Mouse (Mus musculus) kidney, embryonic 14.5 days (tissue): ENCODE data around the gene Rtraf. TPM values are rescaled to one million over a fixed set of nuclear protein-coding genes. Genes with fewer than 3 reads are reported as not detected.

Experiments used
- ATAC-seq: fragments of 200-750 bp; cut with Nextera tagmentation; 2 replicates; pipeline ENCODE4 v1.8.0; 2017; ENCODE audit warnings: moderate number of reproducible peaks, mild to moderate bottlenecking, moderate TSS enrichment, moderate library complexity; ENCODE audit not compliant: low FRiP score, low TSS enrichment
- H3K27ac ChIP-seq: fragments of 300-500 bp; sonication (generic); 2 replicates; pipeline ENCODE4 v1.5.1; 2014; ENCODE audit warnings: low read depth, mild to moderate bottlenecking, low read length, moderate library complexity, mixed read lengths
- H3K27me3 ChIP-seq: fragments of 300-500 bp; sonication (generic); 2 replicates; pipeline ENCODE4 v1.6.1; 2014; ENCODE audit warnings: mild to moderate bottlenecking, low read length; ENCODE audit not compliant: control insufficient read depth, insufficient read depth
- H3K36me3 ChIP-seq: fragments of 300-500 bp; sonication (generic); 2 replicates; pipeline ENCODE4 v1.6.1; 2014; ENCODE audit warnings: low read length, mixed read lengths; ENCODE audit not compliant: control insufficient read depth, insufficient read depth
- H3K4me1 ChIP-seq: fragments of 300-500 bp; sonication (generic); 2 replicates; pipeline ENCODE4 v1.6.1; 2014; ENCODE audit warnings: low read length, mixed read lengths; ENCODE audit not compliant: control insufficient read depth, insufficient read depth
- H3K4me2 ChIP-seq: fragments of 300-500 bp; sonication (generic); replicated peaks from 2 replicates; pipeline ENCODE4 v1.6.1; 2014; ENCODE audit warnings: low read depth, mild to moderate bottlenecking, low read length
- H3K4me3 ChIP-seq: fragments of 300-500 bp; sonication (generic); 2 replicates; pipeline ENCODE4 v1.5.1; 2014; ENCODE audit warnings: mild to moderate bottlenecking, low read length
- H3K9ac ChIP-seq: fragments of 300-500 bp; sonication (generic); 2 replicates; pipeline ENCODE4 v1.6.1; 2014; ENCODE audit warnings: low read depth, mild to moderate bottlenecking, low read length, moderate library complexity
- H3K9me3 ChIP-seq: fragments of 300-500 bp; sonication (generic); 2 replicates; pipeline ENCODE4 v1.6.1; 2016; ENCODE audit warnings: low read length; ENCODE audit not compliant: control insufficient read depth
- WGBS: fragments of 180-500 bp; shearing (Covaris S2); extraction: QIAGEN DNeasy Blood & Tissue Kit; methylation state at CpG from one replicate; pipeline ENCODE4 v1.1.7; 2014; 5-methylcytosine and 5-hydroxymethylcytosine counted together
- polyA plus RNA-seq: library from polyadenylated mRNA; unstranded; fragments of >200 nt; fragmentation: Nextera tagmentation; extraction: Ambion mirVana; gene quantifications from 2 replicates; pipeline ENCODE4 v1.2.1, GENCODE M21; 2014

The Rtraf gene
- polyA plus RNA-seq, 1 experiment from 2014 or later, result 230 TPM

- no peaks in the 10 kb centered on the region for H3K9me3 ChIP-seq
- WGBS, result 25% methylated on average over 1 of the region's 1 CpGs
- H3K9ac ChIP-seq, result no peak overlapping the region
- H3K4me3 ChIP-seq, result no peak overlapping the region
- peaks cover 8% of the 10 kb centered on the region for H3K36me3 ChIP-seq
- ATAC-seq, result peak; percentile 73; the same call in 1 of the 2 replicates
- no peaks in the 10 kb centered on the region for H3K27me3 ChIP-seq
- H3K27ac ChIP-seq, result peak overlapping the region; percentile 24; the same call in 1 of the 2 replicates
- H3K4me2 ChIP-seq, result no peak overlapping the region
- peaks cover 45% of the 10 kb centered on the region for H3K4me1 ChIP-seq
Observed at GRCm38 (mm10) chr14:19766380-19766649, 57.3 kb downstream of the Rtraf start.

- peak overlapping the region; percentile 73; the same call in 1 of the 2 replicates for H3K27ac ChIP-seq
- ATAC-seq, result peak; percentile 22; the same call in 1 of the 2 replicates
- H3K27me3 ChIP-seq, result no peaks in the 10 kb centered on the region
- no peak overlapping the region for H3K4me2 ChIP-seq
- peaks cover 42% of the 10 kb centered on the region for H3K4me1 ChIP-seq
- no peak overlapping the region for H3K4me3 ChIP-seq
- no peaks in the 10 kb centered on the region for H3K9me3 ChIP-seq
- H3K36me3 ChIP-seq, result peaks cover 8% of the 10 kb centered on the region
- H3K9ac ChIP-seq, result no peak overlapping the region
- 60% methylated on average over 9 of the region's 9 CpGs for WGBS
Observed at GRCm38 (mm10) chr14:19765539-19766379, 57.9 kb downstream of the Rtraf start.

- ATAC-seq, result no peak
- Histone ChIP-seq H3K27ac (no peak overlapping the region), H3K27me3 (no peaks in the 10 kb centered on the region), H3K4me2 (no peak overlapping the region; the same call in 1 of the 2 replicates), H3K4me1 (peaks cover 34% of the 10 kb centered on the region), H3K4me3 (no peak overlapping the region), H3K9ac (no peak overlapping the region), H3K9me3 (no peaks in the 10 kb centered on the region), H3K36me3 (peaks cover 8% of the 10 kb centered on the region)
- WGBS, result 76% methylated on average over 8 of the region's 8 CpGs
Observed at GRCm38 (mm10) chr14:19764331-19764730, 59.3 kb downstream of the Rtraf start.

GRCm38 (mm10) chr14:19763527-19763926 lies 60.1 kb downstream of the Rtraf start:
- peak; percentile 46; the same call in 1 of the 2 replicates for ATAC-seq
- no peak overlapping the region; the same call in 1 of the 2 replicates for H3K4me2 ChIP-seq

GRCm38 (mm10) chr14:19762014-19762413 lies 61.6 kb downstream of the Rtraf start:
- no peak overlapping the region for H3K27ac ChIP-seq

More at GRCm38 (mm10) chr14:19763527-19763926, 60.1 kb downstream of the Rtraf start:
- no peak overlapping the region for H3K9ac ChIP-seq
- peaks cover 7% of the 10 kb centered on the region for H3K36me3 ChIP-seq
- H3K9me3 ChIP-seq, result no peaks in the 10 kb centered on the region
- H3K4me1 ChIP-seq, result peaks cover 36% of the 10 kb centered on the region
- no peak overlapping the region; the same call in 1 of the 2 replicates for H3K27ac ChIP-seq
- WGBS, result 29% methylated on average over 8 of the region's 8 CpGs
- H3K27me3 ChIP-seq, result no peaks in the 10 kb centered on the region
- no peak overlapping the region for H3K4me3 ChIP-seq

More at GRCm38 (mm10) chr14:19762014-19762413, 61.6 kb downstream of the Rtraf start:
- peak; percentile 33 for ATAC-seq
- Histone ChIP-seq H3K27me3 (no peaks in the 10 kb centered on the region), H3K4me2 (no peak overlapping the region), H3K4me1 (peaks cover 33% of the 10 kb centered on the region), H3K9me3 (no peaks in the 10 kb centered on the region), H3K4me3 (no peak overlapping the region), H3K36me3 (peaks cover 2% of the 10 kb centered on the region; the same call in 1 of the 2 replicates), H3K9ac (no peak overlapping the region)
- WGBS, result 41% methylated on average over 4 of the region's 4 CpGs

Other genes with a start within 250 kb of the Rtraf start
- 2.9 and 3.2 TPM in 2 replicates for gene Gm2237, start 238.7 kb downstream of the Rtraf start, polyA plus RNA-seq
- not detected in 2 replicates for gene Gm5458, start 221.2 kb downstream of the Rtraf start, polyA plus RNA-seq
- gene Nid2, start 72.6 kb downstream of the Rtraf start, polyA plus RNA-seq, result 74.3 and 95.7 TPM in 2 replicates
- 51.5 and 52.9 TPM in 2 replicates for gene Gng2, start 153.8 kb upstream of the Rtraf start, polyA plus RNA-seq